Mouse (Mus musculus) intestine, embryonic 14.5 days (tissue): ENCODE measurements at regions not wholly inside any gene's neighbourhood (a gene's known extent, or its start where the extent isn't known, plus 50 kb on each side); places are given as distances from the start of the nearest gene placed in this dataset.
A peak's percentile ranks its signal among the peaks of the same experiment; 100 is the strongest.

Experiments
- ATAC-seq: fragments of 200-750 bp; cut with Nextera tagmentation; replicated peaks from 2 replicates; pipeline ENCODE4 v1.8.0; 2017; ENCODE audit warnings: low read depth, moderate number of reproducible peaks, moderate TSS enrichment, moderate library complexity; ENCODE audit not compliant: low FRiP score, low TSS enrichment
- DNase-seq: peaks from one replicate; pipeline ENCODE4 v3.0.0-alpha.2; 2018; ENCODE audit warnings: low spot score
- H3K27ac ChIP-seq: fragments of 300-500 bp; sonication (generic); 2 replicates; pipeline ENCODE4 v1.5.1; 2014; ENCODE audit warnings: low read depth, mild to moderate bottlenecking, control low read depth
- H3K27me3 ChIP-seq: fragments of 300-500 bp; sonication (generic); replicated peaks from 2 replicates; pipeline ENCODE4 v1.6.1; 2014; ENCODE audit warnings: low read length, control low read depth; ENCODE audit not compliant: control insufficient read depth, insufficient read depth
- H3K36me3 ChIP-seq: fragments of 300-500 bp; sonication (generic); 2 replicates; pipeline ENCODE4 v1.6.1; 2014; ENCODE audit warnings: low read length, control low read depth; ENCODE audit not compliant: control insufficient read depth, insufficient read depth
- H3K4me1 ChIP-seq: fragments of 300-500 bp; sonication (generic); replicated peaks from 2 replicates; pipeline ENCODE4 v1.6.1; 2014; ENCODE audit warnings: low read length, control low read depth, mixed read lengths; ENCODE audit not compliant: control insufficient read depth, insufficient read depth
- H3K4me2 ChIP-seq: fragments of 300-500 bp; sonication (generic); 2 replicates; pipeline ENCODE4 v1.6.1; 2014; ENCODE audit warnings: low read length
- H3K4me3 ChIP-seq: fragments of 300-500 bp; sonication (generic); 2 replicates; pipeline ENCODE4 v1.5.1; 2014; ENCODE audit warnings: low read depth, low read length, control low read depth, mixed read lengths
- H3K9ac ChIP-seq: fragments of 300-500 bp; sonication (generic); 2 replicates; pipeline ENCODE4 v1.6.1; 2014; ENCODE audit warnings: mild to moderate bottlenecking, low read length
- H3K9me3 ChIP-seq: fragments of 300-500 bp; sonication (generic); 2 replicates; pipeline ENCODE4 v1.6.1; 2016; ENCODE audit warnings: low read length, control low read depth; ENCODE audit not compliant: control insufficient read depth
- WGBS: fragments of 180-500 bp; shearing (Covaris S2); extraction: QIAGEN DNeasy Blood & Tissue Kit; methylation state at CpG from one replicate; pipeline ENCODE4 v1.1.7; 2014; 5-methylcytosine and 5-hydroxymethylcytosine counted together

DNA sequence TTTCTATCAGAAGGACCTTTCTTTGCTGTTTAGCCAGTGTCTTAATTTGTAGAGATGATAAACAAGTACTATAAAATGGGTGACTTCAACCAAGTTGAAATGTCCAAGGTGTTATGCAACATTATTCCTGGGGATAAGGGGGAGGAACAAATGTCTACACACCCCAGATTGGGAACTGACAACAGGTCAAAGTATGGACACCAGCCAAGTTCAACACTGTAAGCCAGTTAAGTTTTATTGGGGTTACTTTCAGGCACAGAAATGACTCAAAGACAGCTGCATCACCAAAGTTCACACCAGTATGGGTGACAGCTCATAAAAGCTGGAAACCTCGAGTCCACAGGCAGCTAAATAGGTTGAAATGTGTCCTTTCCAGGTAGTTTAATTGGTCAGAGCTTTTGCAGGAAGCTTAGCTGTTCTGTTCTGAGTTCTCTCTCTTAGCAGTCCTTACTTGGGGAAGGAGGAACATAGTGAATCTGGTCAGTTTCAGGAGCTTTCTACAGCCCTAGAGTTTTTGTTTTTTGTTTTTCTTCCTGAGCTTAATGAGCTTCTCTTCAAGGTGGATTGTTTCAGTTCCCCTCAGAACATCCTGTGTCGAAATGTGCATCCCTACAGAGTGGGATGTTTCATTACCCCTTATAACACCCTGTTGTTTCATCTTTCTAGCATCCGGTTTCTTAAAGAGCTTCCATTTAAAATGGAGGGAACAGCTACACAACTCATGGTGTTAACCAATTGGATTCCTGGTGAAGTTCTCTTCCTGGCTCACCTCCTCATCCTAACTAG lies 279.2 kb upstream of the Cdyl start:
- ATAC-seq (no peak), DNase-seq (no peak)
- H3K9ac ChIP-seq: no peak overlapping the region
- no peaks in the 10 kb centered on the region for H3K4me1 ChIP-seq
- no peaks in the 10 kb centered on the region for H3K36me3 ChIP-seq
- no peak overlapping the region for H3K4me3 ChIP-seq
- no peaks in the 10 kb centered on the region for H3K27me3 ChIP-seq
- no peak overlapping the region for H3K4me2 ChIP-seq
- no peak overlapping the region for H3K27ac ChIP-seq
- 64% methylated on average over 3 of the region's 3 CpGs for WGBS
- no peaks in the 10 kb centered on the region for H3K9me3 ChIP-seq

DNA sequence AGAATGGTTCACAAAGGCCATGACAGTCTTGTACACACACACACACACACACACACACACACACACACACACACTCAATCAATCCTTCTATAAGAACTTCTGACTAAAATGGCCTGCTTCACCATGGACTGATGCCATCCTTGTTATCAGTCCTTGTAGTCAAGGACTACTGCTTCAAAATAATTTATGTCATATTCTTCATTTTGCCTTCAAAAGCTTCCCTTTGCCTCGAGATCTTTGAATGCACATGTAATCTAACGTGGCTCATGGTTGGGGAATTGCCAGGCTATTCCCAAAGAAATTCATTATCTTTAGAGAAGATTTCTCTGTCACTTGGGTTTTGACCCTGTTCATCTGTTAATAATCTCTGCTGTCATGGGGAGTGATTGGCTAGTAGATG lies 278.0 kb upstream of the Cdyl start:
- ATAC-seq: no peak
- 70% methylated on average over 2 of the region's 2 CpGs for WGBS
- no peaks in the 10 kb centered on the region for H3K9me3 ChIP-seq
- H3K4me1 ChIP-seq: no peaks in the 10 kb centered on the region
- H3K27ac ChIP-seq: no peak overlapping the region
- no peak overlapping the region for H3K9ac ChIP-seq
- H3K36me3 ChIP-seq: no peaks in the 10 kb centered on the region
- no peak overlapping the region for H3K4me3 ChIP-seq
- no peak overlapping the region for H3K4me2 ChIP-seq
- no peak for DNase-seq
- H3K27me3 ChIP-seq: no peaks in the 10 kb centered on the region

DNA sequence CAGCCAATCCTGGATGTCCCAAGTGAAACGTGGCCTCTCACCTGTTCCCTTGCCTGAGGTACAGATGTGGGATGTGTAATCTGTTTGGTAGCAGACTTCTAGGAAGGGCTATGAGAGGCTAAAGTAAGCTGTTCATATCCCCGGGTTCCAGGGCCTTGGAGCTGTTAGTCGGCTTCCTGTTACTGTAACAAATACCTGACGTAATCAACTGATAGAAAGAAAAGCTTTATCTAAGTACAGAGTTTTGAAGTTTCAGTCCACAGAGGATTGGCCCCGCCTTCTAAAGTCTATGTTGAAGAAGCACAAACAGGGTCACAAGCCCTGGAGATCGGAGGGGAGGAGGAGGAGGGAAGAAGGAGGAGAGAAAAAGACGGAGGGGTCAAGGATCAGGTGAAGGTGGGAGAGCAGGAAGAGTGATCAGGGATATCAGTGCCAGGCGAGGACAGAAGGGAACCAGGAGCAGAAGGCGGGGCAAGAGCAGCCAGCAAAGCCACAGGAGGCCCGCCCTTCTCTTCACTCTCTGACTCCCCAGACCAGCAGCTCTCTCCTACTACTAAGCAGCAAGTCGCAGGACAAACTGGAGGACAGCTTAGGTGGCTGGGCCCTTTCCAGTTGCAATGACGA lies 276.5 kb upstream of the Cdyl start:
- 0 out of 2 replicates have a peak, but pooled peaks have one; percentile 32 for ATAC-seq
- 34% methylated on average over 12 of the region's 12 CpGs for WGBS
- H3K9ac ChIP-seq: no peak overlapping the region
- H3K4me2 ChIP-seq: no peak overlapping the region
- no peak for DNase-seq
- no peaks in the 10 kb centered on the region for H3K36me3 ChIP-seq
- H3K9me3 ChIP-seq: no peaks in the 10 kb centered on the region
- no peaks in the 10 kb centered on the region for H3K27me3 ChIP-seq
- no peak overlapping the region for H3K27ac ChIP-seq
- no peaks in the 10 kb centered on the region for H3K4me1 ChIP-seq
- H3K4me3 ChIP-seq: no peak overlapping the region

DNA sequence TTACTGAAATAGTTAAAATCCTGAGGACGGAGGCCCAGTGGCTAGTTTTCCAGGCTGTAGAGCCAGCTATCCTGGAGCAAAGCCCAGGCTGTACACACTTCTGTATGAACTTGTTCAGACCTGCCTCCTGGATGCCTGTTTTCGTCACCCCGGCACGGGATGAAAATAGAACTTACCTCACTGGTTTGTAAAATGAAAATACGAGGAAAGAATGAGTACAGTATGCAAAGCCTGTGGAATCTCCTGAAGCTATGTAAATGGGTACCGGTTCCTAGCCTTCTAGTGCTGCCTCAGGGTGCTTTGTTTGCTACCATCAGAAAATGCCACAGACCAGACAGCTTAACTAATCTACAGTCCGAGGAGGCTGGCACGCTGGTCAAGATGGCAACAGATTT lies 276.0 kb upstream of the Cdyl start:
- H3K4me2 ChIP-seq: no peak overlapping the region
- no peaks in the 10 kb centered on the region for H3K36me3 ChIP-seq
- no peak overlapping the region for H3K9ac ChIP-seq
- DNase-seq (no peak), ATAC-seq (no peak)
- WGBS: 51% methylated on average over 8 of the region's 8 CpGs
- H3K27ac ChIP-seq: no peak overlapping the region
- no peaks in the 10 kb centered on the region for H3K9me3 ChIP-seq
- H3K27me3 ChIP-seq: no peaks in the 10 kb centered on the region
- H3K4me1 ChIP-seq: no peaks in the 10 kb centered on the region
- H3K4me3 ChIP-seq: no peak overlapping the region

DNA sequence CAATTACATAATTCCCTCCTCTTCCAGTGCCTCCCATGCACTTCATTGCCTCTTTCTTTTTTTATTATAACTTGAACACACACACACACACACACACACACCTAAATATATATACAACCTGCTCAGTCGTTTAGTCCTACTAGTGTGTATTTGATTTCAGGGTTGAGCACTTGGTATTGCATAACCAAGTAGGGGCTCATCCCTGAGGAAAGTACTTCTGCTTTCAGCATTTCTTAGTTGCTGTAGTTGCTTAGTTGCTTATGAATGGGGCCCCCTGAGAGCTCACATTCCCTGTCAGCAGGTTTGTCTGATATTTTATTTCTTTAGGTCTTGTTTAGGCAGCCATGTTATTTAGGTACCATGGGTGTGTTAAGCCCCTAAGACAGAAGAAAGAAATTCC lies 271.3 kb upstream of the Cdyl start:
- ATAC-seq: no peak
- H3K4me2 ChIP-seq: no peak overlapping the region
- DNase-seq: no peak
- no peak overlapping the region for H3K9ac ChIP-seq
- H3K4me3 ChIP-seq: no peak overlapping the region
- H3K9me3 ChIP-seq: no peaks in the 10 kb centered on the region
- no peaks in the 10 kb centered on the region for H3K27me3 ChIP-seq
- H3K4me1 ChIP-seq: no peaks in the 10 kb centered on the region
- no peak overlapping the region for H3K27ac ChIP-seq
- 50% methylated on average over 1 of the region's 1 CpGs for WGBS
- no peaks in the 10 kb centered on the region for H3K36me3 ChIP-seq

DNA sequence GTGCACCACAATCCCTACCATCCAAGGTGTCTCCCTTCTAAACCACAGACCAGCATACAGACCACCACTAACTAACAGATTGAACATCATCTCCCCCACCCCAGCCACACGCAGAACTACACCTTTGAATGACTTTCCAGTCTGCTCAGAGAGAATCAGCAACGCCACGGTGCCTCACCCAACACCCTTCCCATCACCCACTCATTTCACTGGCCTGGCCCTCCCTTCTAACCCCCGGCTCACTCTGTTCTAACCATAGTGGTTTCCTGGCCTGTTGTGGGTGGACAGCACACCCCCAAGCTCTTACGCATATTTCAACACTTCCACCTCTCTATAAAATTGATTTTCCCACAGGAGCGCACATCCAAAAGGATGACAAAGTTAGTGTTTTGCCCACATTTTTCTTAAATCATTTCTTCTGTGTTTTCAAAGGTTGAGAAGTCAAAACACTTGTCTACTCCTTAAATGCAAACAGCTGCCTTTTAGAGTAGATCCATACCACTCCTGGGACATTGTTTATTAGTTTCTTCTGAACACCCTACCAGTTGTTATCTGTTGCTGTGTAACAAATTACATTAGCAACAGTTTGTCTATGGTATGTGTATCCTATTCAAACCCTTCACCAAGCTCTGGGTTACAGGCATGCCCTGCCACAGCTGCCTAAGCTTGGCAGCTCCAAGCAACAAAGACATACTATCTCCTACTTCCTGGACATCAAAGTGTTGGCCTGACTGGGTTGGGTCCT lies 269.7 kb upstream of the Cdyl start:
- WGBS: 85% methylated on average over 6 of the region's 6 CpGs
- Histone ChIP-seq H3K36me3 (no peaks in the 10 kb centered on the region), H3K27ac (no peak overlapping the region), H3K9me3 (no peaks in the 10 kb centered on the region), H3K27me3 (no peaks in the 10 kb centered on the region), H3K4me2 (no peak overlapping the region), H3K4me1 (peaks cover under 1% of the 10 kb centered on the region; the same call in 1 of the 2 replicates), H3K4me3 (no peak overlapping the region), H3K9ac (no peak overlapping the region)
- DNase-seq (no peak), ATAC-seq (no peak)

DNA sequence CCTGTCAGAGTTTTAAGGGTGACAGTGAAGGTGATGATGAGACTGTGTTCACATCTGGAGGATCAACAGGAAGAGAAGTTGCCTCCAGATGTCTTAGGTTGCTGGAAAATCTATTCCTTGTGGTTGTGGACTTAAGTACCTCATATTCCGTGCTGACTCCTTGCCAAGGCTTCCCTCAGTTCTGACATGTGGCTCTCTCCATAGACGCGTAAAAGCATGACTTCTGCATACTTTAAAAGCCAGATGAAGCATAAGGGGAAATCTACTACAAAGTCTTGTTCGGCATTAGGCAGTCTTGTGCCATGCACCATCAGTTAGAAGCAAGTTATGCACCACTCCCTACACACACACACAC lies 269.1 kb upstream of the Cdyl start:
- ATAC-seq (no peak), DNase-seq (no peak)
- 70% methylated on average over 4 of the region's 4 CpGs for WGBS
- no peaks in the 10 kb centered on the region for H3K9me3 ChIP-seq
- no peaks in the 10 kb centered on the region for H3K36me3 ChIP-seq
- H3K4me1 ChIP-seq: peaks cover 6% of the 10 kb centered on the region; the same call in 1 of the 2 replicates
- H3K27me3 ChIP-seq: no peaks in the 10 kb centered on the region
- H3K9ac ChIP-seq: no peak overlapping the region
- H3K4me2 ChIP-seq: no peak overlapping the region
- H3K27ac ChIP-seq: no peak overlapping the region
- no peak overlapping the region for H3K4me3 ChIP-seq

DNA sequence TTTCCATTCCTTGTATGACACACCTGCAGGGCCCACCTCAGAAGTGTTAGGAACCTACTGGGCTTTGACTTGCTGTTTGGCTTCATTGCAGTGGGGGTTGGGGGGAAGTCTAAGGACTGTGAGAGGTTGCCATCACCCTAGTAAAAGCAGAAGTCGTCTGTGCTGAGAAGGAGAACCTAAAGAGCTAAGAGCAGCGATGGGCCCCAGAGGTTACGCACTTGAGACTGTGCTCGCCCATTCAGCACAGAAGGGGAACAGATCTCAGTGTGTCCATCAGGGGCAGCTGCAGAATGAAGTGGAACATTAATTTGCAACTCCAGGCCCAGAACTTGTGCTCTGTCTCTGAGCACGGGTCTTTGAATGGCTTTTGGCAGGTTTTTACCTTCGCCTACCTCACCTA lies 267.5 kb upstream of the Cdyl start:
- Histone ChIP-seq H3K36me3 (no peaks in the 10 kb centered on the region), H3K27ac (no peak overlapping the region), H3K4me3 (no peak overlapping the region), H3K9me3 (no peaks in the 10 kb centered on the region), H3K4me2 (no peak overlapping the region), H3K27me3 (no peaks in the 10 kb centered on the region), H3K4me1 (peaks cover 8% of the 10 kb centered on the region; the same call in 1 of the 2 replicates), H3K9ac (no peak overlapping the region)
- ATAC-seq (no peak), DNase-seq (no peak)
- WGBS: 87% methylated on average over 6 of the region's 6 CpGs
